ENCODE assay signal across 8 mouse cellular contexts in genomic region chr4:120120276-120120675, GRCm38 (mm10). TPM values are rescaled to one million over a fixed set of nuclear protein-coding genes. Genes with fewer than 3 reads are reported as not detected.
DNase-seq lines count a peak whose midpoint lies in the region; ATAC-seq and TF ChIP-seq lines count a peak whose summit lies in the region.

No protein-coding gene starts in this region.

- no peaks in the 10 kb centered on the region for H3K36me3 ChIP-seq in kidney, embryonic 15.5 days
- no peaks in the 10 kb centered on the region for H3K36me3 ChIP-seq in E14TG2a.4 (ENCODE audit: insufficient read depth, low read length)
- no peaks in the 10 kb centered on the region for H3K36me3 ChIP-seq in kidney, adult 2 months (ENCODE audit: control insufficient read depth, insufficient read depth, low read length)

- no peak for ATAC-seq in kidney, embryonic 15.5 days (replicated peaks; ENCODE audit: low FRiP score)

- no peak overlapping the region for H3K4me2 ChIP-seq in kidney, embryonic 15.5 days

- H3K27me3 ChIP-seq in kidney, embryonic 15.5 days = no peaks in the 10 kb centered on the region
- peaks cover 25% of the 10 kb centered on the region for H3K27me3 ChIP-seq in E14TG2a.4 (ENCODE audit: insufficient read depth, low read length)
- no peaks in the 10 kb centered on the region for H3K27me3 ChIP-seq in kidney, adult 2 months (replicated peaks; ENCODE audit: control insufficient read depth, insufficient read depth, low read length)

- no peak overlapping the region for H3K4me3 ChIP-seq in kidney, embryonic 15.5 days (replicated peaks)
- H3K4me3 ChIP-seq in E14TG2a.4 (replicated peaks; ENCODE audit: low read length) = no peak overlapping the region
- H3K4me3 ChIP-seq in kidney, adult 2 months (ENCODE audit: insufficient read depth, low read depth, low read length) = no peak overlapping the region

- H3K9me3 ChIP-seq in kidney, embryonic 15.5 days (replicated peaks) = no peaks in the 10 kb centered on the region
- H3K9me3 ChIP-seq in E14TG2a.4 (ENCODE audit: low read length) = no peaks in the 10 kb centered on the region

- H3K9ac ChIP-seq in kidney, embryonic 15.5 days = no peak overlapping the region

- TF ChIP-seq POLR2A in kidney, adult 2 months (IDR thresholded peaks at IDR 0.05; ENCODE audit: low read depth, low read length) = no peak

- H3K27ac ChIP-seq in kidney, embryonic 15.5 days = no peak overlapping the region
- H3K27ac ChIP-seq in kidney, adult 2 months (ENCODE audit: insufficient read depth, low read depth, low read length) = no peak overlapping the region

- no peaks in the 10 kb centered on the region for H3K4me1 ChIP-seq in kidney, embryonic 15.5 days
- no peaks in the 10 kb centered on the region for H3K4me1 ChIP-seq in E14TG2a.4 (replicated peaks; ENCODE audit: low read depth, low read length)
- no peaks in the 10 kb centered on the region for H3K4me1 ChIP-seq in kidney, adult 2 months (ENCODE audit: control insufficient read depth, insufficient read depth, low read length)

- peak; percentile 52 for DNase-seq in kidney, adult 11 months
- peak; percentile 75 for DNase-seq in cerebellum, adult 11 months
- DNase-seq in forelimb bud, embryonic 11.5 days (ENCODE audit: low read depth, low spot score) = peak; percentile 36
- peak; percentile 64 for DNase-seq in kidney, adult 2 months
- DNase-seq in lung, postnatal 36 days = peak; percentile 80
- peak; percentile 85 for DNase-seq in testis, postnatal 10 days (ENCODE audit: low spot score)

- whole genome bisulfite sequencing in kidney, embryonic 15.5 days = 37% methylated on average over 8 of the region's 8 CpGs
- 32% methylated on average over 8 of the region's 8 CpGs for WGBS in kidney, adult 2 months

- TF ChIP-seq CTCF in E14TG2a.4 (conservative IDR thresholded peaks at IDR 0.05; ENCODE audit: low read length) = peak; percentile 74
- peak; percentile 95 for TF ChIP-seq CTCF in kidney, adult 2 months (conservative IDR thresholded peaks at IDR 0.05; ENCODE audit: insufficient read depth, insufficient read length, low read depth, low read length)

RNA-seq across cellular contexts. Expression of gene Edn2, which starts 40.7 kb away (rescaled TPM):
- 0.14 and 0.18 TPM in 2 replicates for polyA plus RNA-seq in kidney, embryonic 15.5 days (2015; fragmentation: Nextera tagmentation; extraction: Ambion mirVana)
- polyA plus RNA-seq in kidney, adult 2 months (2012; rRNA removed) = not detected in 2 replicates

RNA-seq across cellular contexts. Expression of gene AL607142.1, which starts 55.5 kb away (rescaled TPM):
- not detected in 2 replicates for polyA plus RNA-seq in kidney, embryonic 15.5 days (2015; fragmentation: Nextera tagmentation; extraction: Ambion mirVana)
- polyA plus RNA-seq in kidney, adult 2 months (2012; rRNA removed) = not detected in 2 replicates
